Mouse (Mus musculus): ENCODE results near the gene Trim41.
"Not testable (repeated sequence)": the region's sequence is repeated elsewhere in the genome, so short reads cannot be mapped to it uniquely, and the experiment has no call there.

The Trim41 gene

GRCm38 (mm10) chr11:48813782-48814181 is 3.4 kb downstream of the Trim41 start:
- DNase-seq (ENCODE audit: low spot score): no peak

GRCm38 (mm10) chr11:48810142-48810541 is 7.0 kb downstream of the Trim41 start:
- no peak for DNase-seq (ENCODE audit: low spot score)

GRCm38 (mm10) chr11:48809434-48809830 is 7.7 kb downstream of the Trim41 start:
- DNase-seq (ENCODE audit: low spot score): no peak

- DNase-seq (ENCODE audit: low spot score): no peak
These were observed 8.3 kb downstream of the Trim41 start for GRCm38 (mm10) chr11:48808737-48809433.

GRCm38 (mm10) chr11:48808304-48808646 is 8.9 kb downstream of the Trim41 start:
- no peak for DNase-seq (ENCODE audit: low spot score)

- no peak for DNase-seq (ENCODE audit: low spot score)
These were observed 9.4 kb downstream of the Trim41 start for GRCm38 (mm10) chr11:48807563-48808303.

GRCm38 (mm10) chr11:48806856-48807562 is 10.1 kb downstream of the Trim41 start:
- DNase-seq (ENCODE audit: low spot score): no peak

GRCm38 (mm10) chr11:48804922-48805321 is 12.2 kb downstream of the Trim41 start:
- DNase-seq (ENCODE audit: low spot score): no peak

GRCm38 (mm10) chr11:48803988-48804387 is 13.2 kb downstream of the Trim41 start:
- no peak for DNase-seq (ENCODE audit: low spot score)

- no peak for DNase-seq (ENCODE audit: low spot score)
These were observed 15.1 kb downstream of the Trim41 start for GRCm38 (mm10) chr11:48801831-48802772.

GRCm38 (mm10) chr11:48799921-48800701 is 17.0 kb downstream of the Trim41 start, which contains the start of gene Rack1:
Rack1 (plus strand) TSS chr11:48800332.
- peak; percentile 92 for DNase-seq (ENCODE audit: low spot score)

GRCm38 (mm10) chr11:48798984-48799920 is 17.9 kb downstream of the Trim41 start:
- no peak for DNase-seq (ENCODE audit: low spot score)

- DNase-seq (ENCODE audit: low spot score): no peak
These were observed 18.8 kb downstream of the Trim41 start for GRCm38 (mm10) chr11:48798308-48798707.

GRCm38 (mm10) chr11:48797287-48797686 is 19.9 kb downstream of the Trim41 start:
- no peak for DNase-seq (ENCODE audit: low spot score)

- no peak for DNase-seq (ENCODE audit: low spot score)
These were observed 20.9 kb downstream of the Trim41 start for GRCm38 (mm10) chr11:48796290-48796689.

GRCm38 (mm10) chr11:48795221-48795620 is 21.9 kb downstream of the Trim41 start:
- no peak for DNase-seq (ENCODE audit: low spot score)

GRCm38 (mm10) chr11:48793184-48793583 is 24.0 kb downstream of the Trim41 start:
- no peak for DNase-seq (ENCODE audit: low spot score)

GRCm38 (mm10) chr11:48791894-48792293 is 25.3 kb downstream of the Trim41 start:
- not testable (repeated sequence) for DNase-seq (ENCODE audit: low spot score)

GRCm38 (mm10) chr11:48790946-48791345 is 26.2 kb downstream of the Trim41 start:
- DNase-seq (ENCODE audit: low spot score): no peak

Measured in retina, embryonic 14.5 days (tissue).